Mouse (Mus musculus): ENCODE measurements around the gene Tenm4. TPM values are rescaled to one million over a fixed set of nuclear protein-coding genes. Genes with fewer than 3 reads are reported as not detected.
A peak's percentile ranks its signal among the peaks of the same experiment; 100 is the strongest.

Gene Tenm4
- 36.4 and 42.7 TPM in 2 replicates for polyA plus RNA-seq (2015; fragmentation: Nextera tagmentation; extraction: Ambion mirVana)

GRCm38 (mm10) chr7:96170924-96171595, at the start of gene Tenm4:
Tenm4 (plus strand) TSS chr7:96171246.
- Histone ChIP-seq H3K9me3 (replicated peaks) (no peaks in the 10 kb centered on the region), H3K9ac (no peak within 1 kb of the TSS), H3K27ac (no peak within 1 kb of the TSS), H3K36me3 (no peaks in the 10 kb centered on the region), H3K4me1 (peaks cover 8% of the 10 kb centered on the region), H3K27me3 (no peaks in the 10 kb centered on the region), H3K4me3 (replicated peaks) (no peak within 1 kb of the TSS), H3K4me2 (peak within 1 kb of the TSS; percentile 13; the same call in 1 of the 2 replicates)
- ATAC-seq (replicated peaks; ENCODE audit: low FRiP score): no peak
- WGBS: 43% methylated on average over 14 of the region's 14 CpGs

GRCm38 (mm10) chr7:96130763-96131162, 40.3 kb upstream of the Tenm4 start:
- no peaks in the 10 kb centered on the region for H3K27me3 ChIP-seq
- H3K27ac ChIP-seq: no peak overlapping the region
- no peak overlapping the region for H3K4me3 ChIP-seq (replicated peaks)
- no peaks in the 10 kb centered on the region for H3K4me1 ChIP-seq
- no peak overlapping the region for H3K9ac ChIP-seq
- H3K9me3 ChIP-seq (replicated peaks): no peaks in the 10 kb centered on the region
- no peak for ATAC-seq (replicated peaks; ENCODE audit: low FRiP score)
- H3K36me3 ChIP-seq: no peaks in the 10 kb centered on the region
- 61% methylated on average over 4 of the region's 4 CpGs for WGBS
- no peak overlapping the region for H3K4me2 ChIP-seq

- no peak for ATAC-seq (replicated peaks; ENCODE audit: low FRiP score)
These were observed 39.9 kb upstream of the Tenm4 start for GRCm38 (mm10) chr7:96131175-96131574.

GRCm38 (mm10) chr7:96136497-96136961, 34.5 kb upstream of the Tenm4 start:
- WGBS: 58% methylated on average over 6 of the region's 6 CpGs
- no peak overlapping the region for H3K9ac ChIP-seq
- H3K36me3 ChIP-seq: no peaks in the 10 kb centered on the region
- no peak overlapping the region for H3K4me3 ChIP-seq (replicated peaks)
- H3K4me1 ChIP-seq: no peaks in the 10 kb centered on the region
- no peaks in the 10 kb centered on the region for H3K27me3 ChIP-seq
- no peak overlapping the region for H3K4me2 ChIP-seq
- ATAC-seq (replicated peaks; ENCODE audit: low FRiP score): peak; percentile 89
- no peaks in the 10 kb centered on the region for H3K9me3 ChIP-seq (replicated peaks)
- H3K27ac ChIP-seq: no peak overlapping the region

More at GRCm38 (mm10) chr7:96131175-96131574, 39.9 kb upstream of the Tenm4 start:
- H3K27ac ChIP-seq: no peak overlapping the region
- no peaks in the 10 kb centered on the region for H3K36me3 ChIP-seq
- no peaks in the 10 kb centered on the region for H3K9me3 ChIP-seq (replicated peaks)
- WGBS: 86% methylated on average over 1 of the region's 1 CpGs
- H3K4me3 ChIP-seq (replicated peaks): no peak overlapping the region
- no peak overlapping the region for H3K9ac ChIP-seq
- H3K4me2 ChIP-seq: no peak overlapping the region
- no peaks in the 10 kb centered on the region for H3K4me1 ChIP-seq
- H3K27me3 ChIP-seq: no peaks in the 10 kb centered on the region

GRCm38 (mm10) chr7:96141876-96142275, 29.2 kb upstream of the Tenm4 start:
- ATAC-seq (replicated peaks; ENCODE audit: low FRiP score): no peak

GRCm38 (mm10) chr7:96142973-96143596, 28.0 kb upstream of the Tenm4 start:
- ATAC-seq (replicated peaks; ENCODE audit: low FRiP score): no peak
- no peak overlapping the region for H3K27ac ChIP-seq
- no peaks in the 10 kb centered on the region for H3K27me3 ChIP-seq
- H3K4me2 ChIP-seq: no peak overlapping the region
- peaks cover 4% of the 10 kb centered on the region; the same call in 1 of the 2 replicates for H3K4me1 ChIP-seq
- no peaks in the 10 kb centered on the region for H3K9me3 ChIP-seq (replicated peaks)
- H3K36me3 ChIP-seq: no peaks in the 10 kb centered on the region
- H3K4me3 ChIP-seq (replicated peaks): no peak overlapping the region
- WGBS: 65% methylated on average over 3 of the region's 3 CpGs
- no peak overlapping the region for H3K9ac ChIP-seq

More at GRCm38 (mm10) chr7:96141876-96142275, 29.2 kb upstream of the Tenm4 start:
- H3K4me1 ChIP-seq: no peaks in the 10 kb centered on the region
- H3K36me3 ChIP-seq: no peaks in the 10 kb centered on the region
- H3K9ac ChIP-seq: no peak overlapping the region
- no peak overlapping the region for H3K4me3 ChIP-seq (replicated peaks)
- H3K4me2 ChIP-seq: no peak overlapping the region
- H3K27me3 ChIP-seq: no peaks in the 10 kb centered on the region
- 60% methylated on average over 4 of the region's 4 CpGs for WGBS
- H3K27ac ChIP-seq: no peak overlapping the region
- H3K9me3 ChIP-seq (replicated peaks): no peaks in the 10 kb centered on the region

GRCm38 (mm10) chr7:96147436-96147835, 23.6 kb upstream of the Tenm4 start:
- Histone ChIP-seq H3K36me3 (no peaks in the 10 kb centered on the region), H3K4me1 (peaks cover 9% of the 10 kb centered on the region; the same call in 1 of the 2 replicates), H3K27ac (no peak overlapping the region), H3K9ac (no peak overlapping the region), H3K27me3 (no peaks in the 10 kb centered on the region), H3K4me2 (no peak overlapping the region), H3K4me3 (replicated peaks) (no peak overlapping the region), H3K9me3 (replicated peaks) (no peaks in the 10 kb centered on the region)
- peak; percentile 53; the same call in 1 of the 2 replicates for ATAC-seq (replicated peaks; ENCODE audit: low FRiP score)
- WGBS: 37% methylated on average over 4 of the region's 4 CpGs

- H3K27ac ChIP-seq: no peak overlapping the region
- WGBS: 71% methylated on average over 4 of the region's 4 CpGs
- no peak overlapping the region for H3K4me2 ChIP-seq
- H3K36me3 ChIP-seq: no peaks in the 10 kb centered on the region
- H3K4me3 ChIP-seq (replicated peaks): no peak overlapping the region
- no peaks in the 10 kb centered on the region for H3K27me3 ChIP-seq
- ATAC-seq (replicated peaks; ENCODE audit: low FRiP score): no peak
- H3K9me3 ChIP-seq (replicated peaks): no peaks in the 10 kb centered on the region
- peaks cover 16% of the 10 kb centered on the region; the same call in 1 of the 2 replicates for H3K4me1 ChIP-seq
- no peak overlapping the region for H3K9ac ChIP-seq
These were observed 22.9 kb upstream of the Tenm4 start for GRCm38 (mm10) chr7:96148191-96148590.

GRCm38 (mm10) chr7:96151277-96151676, 19.8 kb upstream of the Tenm4 start:
- Histone ChIP-seq H3K36me3 (no peaks in the 10 kb centered on the region), H3K27ac (no peak overlapping the region), H3K4me2 (no peak overlapping the region), H3K9ac (no peak overlapping the region), H3K9me3 (replicated peaks) (no peaks in the 10 kb centered on the region), H3K27me3 (no peaks in the 10 kb centered on the region), H3K4me3 (replicated peaks) (no peak overlapping the region), H3K4me1 (peaks cover 16% of the 10 kb centered on the region; the same call in 1 of the 2 replicates)
- WGBS: 66% methylated on average over 3 of the region's 3 CpGs
- no peak for ATAC-seq (replicated peaks; ENCODE audit: low FRiP score)

GRCm38 (mm10) chr7:96151961-96152360, 19.1 kb upstream of the Tenm4 start:
- WGBS: 38% methylated on average over 5 of the region's 5 CpGs

GRCm38 (mm10) chr7:96152431-96152830, 18.6 kb upstream of the Tenm4 start:
- Histone ChIP-seq H3K36me3 (no peaks in the 10 kb centered on the region), H3K9ac (no peak overlapping the region), H3K27me3 (no peaks in the 10 kb centered on the region), H3K4me1 (peaks cover 14% of the 10 kb centered on the region; the same call in 1 of the 2 replicates), H3K9me3 (replicated peaks) (no peaks in the 10 kb centered on the region), H3K27ac (peak overlapping the region; percentile 76), H3K4me3 (replicated peaks) (peak overlapping the region; percentile 43), H3K4me2 (peak overlapping the region; percentile 59)
- ATAC-seq (replicated peaks; ENCODE audit: low FRiP score): no peak
- WGBS: 11% methylated on average over 4 of the region's 4 CpGs

More at GRCm38 (mm10) chr7:96151961-96152360, 19.1 kb upstream of the Tenm4 start:
- Histone ChIP-seq H3K27ac (no peak overlapping the region), H3K9me3 (replicated peaks) (no peaks in the 10 kb centered on the region), H3K4me3 (replicated peaks) (no peak overlapping the region), H3K4me2 (no peak overlapping the region), H3K9ac (no peak overlapping the region), H3K27me3 (no peaks in the 10 kb centered on the region), H3K4me1 (peaks cover 16% of the 10 kb centered on the region; the same call in 1 of the 2 replicates), H3K36me3 (no peaks in the 10 kb centered on the region)
- no peak for ATAC-seq (replicated peaks; ENCODE audit: low FRiP score)

- Histone ChIP-seq H3K4me3 (replicated peaks) (peak overlapping the region; percentile 43), H3K27me3 (no peaks in the 10 kb centered on the region), H3K4me2 (peak overlapping the region; percentile 59), H3K9me3 (replicated peaks) (no peaks in the 10 kb centered on the region), H3K27ac (peak overlapping the region; percentile 76), H3K4me1 (0 out of 2 replicates have a peak, but pooled peaks cover 12% of the 10 kb centered on the region), H3K9ac (peak overlapping the region; percentile 45), H3K36me3 (no peaks in the 10 kb centered on the region)
- ATAC-seq (replicated peaks; ENCODE audit: low FRiP score): peak; percentile 97
- under 1% methylated on average over 10 of the region's 10 CpGs for WGBS
These were observed 18.1 kb upstream of the Tenm4 start for GRCm38 (mm10) chr7:96152924-96153359.
